Mouse (Mus musculus): ENCODE data around the gene Ahnak. TPM values are rescaled to one million over a fixed set of nuclear protein-coding genes. Genes with fewer than 3 reads are reported as not detected.

Gene Ahnak
- polyA plus RNA-seq, 1 experiment from 2014 or later, result 31.0 TPM

DNA sequence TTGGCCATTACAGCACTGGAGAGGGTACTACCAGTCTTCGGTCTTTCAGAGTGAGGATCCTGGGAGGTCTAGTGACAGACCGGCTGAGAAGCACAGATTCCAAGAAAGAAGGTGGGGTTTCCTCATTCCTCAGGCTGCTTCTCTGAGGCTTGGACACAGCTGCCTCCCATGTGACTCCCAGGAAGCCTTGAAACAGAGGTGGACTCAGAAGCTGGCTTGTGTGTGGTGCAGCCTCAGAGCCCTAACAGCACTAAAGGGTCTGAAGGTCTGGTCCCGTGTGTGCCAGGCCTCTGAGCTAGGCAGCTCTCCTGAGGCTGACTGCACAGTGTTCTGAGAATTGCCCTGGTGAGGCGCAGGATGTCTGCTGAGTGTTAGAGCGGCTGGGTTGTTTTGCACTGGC, 117.0 kb downstream of the Ahnak start:
- no peaks in the 10 kb centered on the region for H3K27me3 ChIP-seq (ENCODE audit: control insufficient read depth, insufficient read depth, low read depth, low read length)
- peaks cover 16% of the 10 kb centered on the region for H3K4me1 ChIP-seq (replicated peaks; ENCODE audit: control insufficient read depth, insufficient read depth, low read length)
- peak overlapping the region; percentile 29; the same call in 1 of the 2 replicates for H3K9ac ChIP-seq (ENCODE audit: low read length)
- peak overlapping the region; percentile 67 for H3K27ac ChIP-seq (ENCODE audit: low read length)
- H3K9me3 ChIP-seq (ENCODE audit: control insufficient read depth, low read length), result no peaks in the 10 kb centered on the region
- ATAC-seq (ENCODE audit: low read depth), result 0 out of 2 replicates have a peak, but pooled peaks have one; percentile 10
- WGBS, result 37% methylated on average over 5 of the region's 5 CpGs
- H3K36me3 ChIP-seq (ENCODE audit: control insufficient read depth, insufficient read depth, low read length), result no peaks in the 10 kb centered on the region
- no peak overlapping the region for H3K4me3 ChIP-seq (ENCODE audit: low read length)
- no peak overlapping the region for H3K4me2 ChIP-seq (ENCODE audit: low read depth, low read length)

DNA sequence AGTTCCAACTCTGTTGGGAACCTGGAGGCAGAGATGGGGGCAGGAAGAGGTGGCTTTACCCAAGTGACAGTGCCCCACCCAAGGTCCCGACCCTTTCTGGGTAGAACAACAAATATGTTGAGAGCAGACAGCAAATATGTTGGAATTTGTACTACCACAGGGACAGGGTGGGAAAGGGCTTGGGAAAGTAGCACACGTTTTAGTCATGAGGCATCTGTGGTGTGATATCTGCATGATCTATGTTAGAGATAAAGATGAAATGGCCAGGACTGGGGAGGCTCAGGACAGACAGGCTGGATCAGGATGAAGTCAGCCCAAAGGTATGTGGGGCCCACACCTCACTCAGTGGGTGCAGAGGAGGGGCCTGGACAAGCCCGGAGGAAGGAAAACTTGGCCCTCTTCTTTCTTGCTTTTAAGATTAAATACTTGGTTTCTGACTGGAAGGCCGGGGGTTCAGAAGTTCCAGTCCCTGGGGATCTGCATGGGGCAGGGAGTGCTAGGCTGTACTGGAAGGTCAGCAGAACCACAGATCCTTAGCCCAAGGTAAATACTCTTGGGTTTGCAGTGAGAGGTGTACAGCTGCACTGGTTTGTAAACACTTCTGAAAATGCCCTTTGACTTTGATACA, 117.8 kb downstream of the Ahnak start:
- peak overlapping the region; percentile 67 for H3K27ac ChIP-seq (ENCODE audit: low read length)
- ATAC-seq (ENCODE audit: low read depth), result peak; percentile 77
- no peaks in the 10 kb centered on the region for H3K27me3 ChIP-seq (ENCODE audit: control insufficient read depth, insufficient read depth, low read depth, low read length)
- H3K4me3 ChIP-seq (ENCODE audit: low read length), result no peak overlapping the region
- H3K4me1 ChIP-seq (replicated peaks; ENCODE audit: control insufficient read depth, insufficient read depth, low read length), result peaks cover 16% of the 10 kb centered on the region
- no peak overlapping the region for H3K4me2 ChIP-seq (ENCODE audit: low read depth, low read length)
- peak overlapping the region; percentile 44 for H3K9ac ChIP-seq (ENCODE audit: low read length)
- no peaks in the 10 kb centered on the region for H3K36me3 ChIP-seq (ENCODE audit: control insufficient read depth, insufficient read depth, low read length)
- WGBS, result 6% methylated on average over 4 of the region's 4 CpGs
- no peaks in the 10 kb centered on the region for H3K9me3 ChIP-seq (ENCODE audit: control insufficient read depth, low read length)

DNA sequence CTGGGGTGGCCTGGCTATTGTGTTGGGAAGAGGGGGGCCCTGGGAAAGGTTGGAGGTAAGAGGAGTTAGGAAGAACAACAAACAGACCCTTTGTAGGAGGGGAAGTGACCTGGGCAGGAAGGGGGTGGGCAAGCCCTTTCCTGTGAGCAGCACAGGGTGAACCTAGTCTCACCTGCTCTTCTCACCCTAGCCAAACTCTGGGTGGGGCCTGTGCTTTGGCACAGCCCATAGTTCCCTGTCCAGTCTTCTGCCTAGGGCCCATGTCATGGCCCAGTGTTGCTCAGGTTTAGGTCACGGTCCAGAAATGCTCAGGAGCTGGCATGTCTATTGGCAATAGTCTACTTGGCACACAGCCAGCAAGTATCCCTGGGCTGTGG, 118.3 kb downstream of the Ahnak start:
- Histone ChIP-seq H3K4me2 (ENCODE audit: low read depth, low read length) (no peak overlapping the region), H3K4me1 (replicated peaks; ENCODE audit: control insufficient read depth, insufficient read depth, low read length) (peaks cover 16% of the 10 kb centered on the region), H3K27ac (ENCODE audit: low read length) (peak overlapping the region; percentile 67), H3K9ac (ENCODE audit: low read length) (peak overlapping the region; percentile 44; the same call in 1 of the 2 replicates), H3K9me3 (ENCODE audit: control insufficient read depth, low read length) (no peaks in the 10 kb centered on the region), H3K27me3 (ENCODE audit: control insufficient read depth, insufficient read depth, low read depth, low read length) (no peaks in the 10 kb centered on the region), H3K4me3 (ENCODE audit: low read length) (no peak overlapping the region), H3K36me3 (ENCODE audit: control insufficient read depth, insufficient read depth, low read length) (no peaks in the 10 kb centered on the region)
- ATAC-seq (ENCODE audit: low read depth), result peak; percentile 53
- 38% methylated on average over 1 of the region's 1 CpGs for WGBS

DNA sequence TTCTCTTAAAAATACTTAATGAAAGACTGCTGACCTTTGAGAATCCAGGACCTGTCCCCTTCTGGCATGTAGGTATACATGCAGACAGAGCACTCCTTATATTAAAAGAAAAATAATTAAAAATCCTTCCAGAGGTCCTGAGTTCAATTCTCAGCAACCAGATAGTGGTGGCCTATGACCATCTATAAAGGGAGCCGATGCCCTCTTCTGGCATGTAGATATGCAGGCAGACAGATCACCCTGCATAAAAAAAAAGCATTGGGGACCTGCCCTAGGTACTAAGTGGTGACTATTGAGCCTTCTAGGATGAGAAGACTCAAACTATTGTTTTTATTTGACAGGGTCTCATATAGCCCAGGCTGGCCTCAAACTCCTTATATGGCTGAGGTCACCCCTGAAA, 119.5 kb downstream of the Ahnak start:
- no peak overlapping the region for H3K4me2 ChIP-seq (ENCODE audit: low read depth, low read length)
- ATAC-seq (ENCODE audit: low read depth), result no peak
- peaks cover 16% of the 10 kb centered on the region for H3K4me1 ChIP-seq (replicated peaks; ENCODE audit: control insufficient read depth, insufficient read depth, low read length)
- no peak overlapping the region for H3K9ac ChIP-seq (ENCODE audit: low read length)
- H3K27ac ChIP-seq (ENCODE audit: low read length), result no peak overlapping the region
- WGBS, result 88% methylated on average over 1 of the region's 1 CpGs
- H3K9me3 ChIP-seq (ENCODE audit: control insufficient read depth, low read length), result no peaks in the 10 kb centered on the region
- no peak overlapping the region for H3K4me3 ChIP-seq (ENCODE audit: low read length)
- H3K27me3 ChIP-seq (ENCODE audit: control insufficient read depth, insufficient read depth, low read depth, low read length), result no peaks in the 10 kb centered on the region
- H3K36me3 ChIP-seq (ENCODE audit: control insufficient read depth, insufficient read depth, low read length), result no peaks in the 10 kb centered on the region; the same call in 1 of the 2 replicates

DNA sequence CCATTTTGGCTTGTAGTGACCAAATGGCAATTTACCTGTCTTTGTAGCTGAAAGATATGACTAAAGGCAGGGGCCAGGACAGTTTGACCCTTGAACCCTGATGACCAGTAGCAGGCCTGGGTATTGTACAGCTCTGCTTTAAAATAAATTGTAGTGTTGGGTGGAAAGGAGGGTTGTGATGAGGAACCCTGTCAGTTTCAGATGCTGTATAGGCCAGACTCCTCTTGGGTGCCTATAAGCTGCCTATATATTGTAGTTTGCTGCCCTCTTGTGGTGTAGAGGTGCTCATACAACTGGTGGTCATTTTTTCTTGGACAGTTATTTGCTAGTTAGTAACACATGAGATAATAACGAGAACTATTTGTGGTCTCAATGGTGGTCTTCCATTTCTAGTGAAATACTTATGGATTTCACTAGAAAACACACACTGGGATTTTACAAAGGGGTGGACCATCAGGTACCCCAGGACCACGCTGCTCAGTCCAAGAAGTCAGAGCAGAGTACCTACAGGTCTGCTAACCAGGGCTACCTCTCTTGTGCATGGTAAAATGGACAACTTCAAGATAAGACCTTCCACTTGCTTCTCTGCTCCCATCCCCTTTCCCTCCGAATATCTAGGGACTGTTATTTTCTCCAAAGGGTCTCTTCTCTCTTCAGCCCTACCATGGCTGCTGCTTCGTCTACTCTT, 121.2 kb downstream of the Ahnak start:
- ATAC-seq (ENCODE audit: low read depth), result peak; percentile 40; the same call in 1 of the 2 replicates
- H3K36me3 ChIP-seq (ENCODE audit: control insufficient read depth, insufficient read depth, low read length), result no peaks in the 10 kb centered on the region; the same call in 1 of the 2 replicates
- no peak overlapping the region for H3K4me2 ChIP-seq (ENCODE audit: low read depth, low read length)
- H3K27ac ChIP-seq (ENCODE audit: low read length), result no peak overlapping the region
- 48% methylated on average over 4 of the region's 4 CpGs for WGBS
- H3K9ac ChIP-seq (ENCODE audit: low read length), result no peak overlapping the region
- H3K4me1 ChIP-seq (replicated peaks; ENCODE audit: control insufficient read depth, insufficient read depth, low read length), result peaks cover 16% of the 10 kb centered on the region
- no peaks in the 10 kb centered on the region for H3K27me3 ChIP-seq (ENCODE audit: control insufficient read depth, insufficient read depth, low read depth, low read length)
- H3K9me3 ChIP-seq (ENCODE audit: control insufficient read depth, low read length), result no peaks in the 10 kb centered on the region
- no peak overlapping the region for H3K4me3 ChIP-seq (ENCODE audit: low read length)

DNA sequence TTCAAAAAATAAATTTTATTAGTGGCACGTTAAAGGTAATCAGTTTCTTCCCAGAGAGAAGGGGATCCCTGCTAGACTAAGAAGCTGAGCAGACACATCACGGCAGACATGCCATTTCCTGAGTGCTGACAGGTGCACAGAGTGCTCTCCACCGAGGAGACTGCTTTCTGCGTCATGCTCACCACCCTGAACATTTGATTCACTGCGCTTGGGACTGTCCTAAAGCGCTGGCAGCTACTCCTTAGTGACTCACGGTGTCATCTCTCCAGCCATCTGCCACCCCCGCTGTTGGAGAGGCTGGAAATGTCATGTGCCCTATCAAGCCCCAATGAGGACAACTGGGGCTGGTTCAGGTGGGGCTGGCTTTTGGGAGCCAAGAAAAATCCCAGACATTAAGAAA, 123.0 kb downstream of the Ahnak start:
- Histone ChIP-seq H3K27me3 (ENCODE audit: control insufficient read depth, insufficient read depth, low read depth, low read length) (no peaks in the 10 kb centered on the region), H3K4me3 (ENCODE audit: low read length) (no peak overlapping the region), H3K36me3 (ENCODE audit: control insufficient read depth, insufficient read depth, low read length) (no peaks in the 10 kb centered on the region; the same call in 1 of the 2 replicates), H3K9me3 (ENCODE audit: control insufficient read depth, low read length) (no peaks in the 10 kb centered on the region), H3K9ac (ENCODE audit: low read length) (no peak overlapping the region), H3K4me1 (replicated peaks; ENCODE audit: control insufficient read depth, insufficient read depth, low read length) (peaks cover 6% of the 10 kb centered on the region), H3K4me2 (ENCODE audit: low read depth, low read length) (no peak overlapping the region), H3K27ac (ENCODE audit: low read length) (no peak overlapping the region)
- ATAC-seq (ENCODE audit: low read depth), result no peak
- 69% methylated on average over 8 of the region's 8 CpGs for WGBS

DNA sequence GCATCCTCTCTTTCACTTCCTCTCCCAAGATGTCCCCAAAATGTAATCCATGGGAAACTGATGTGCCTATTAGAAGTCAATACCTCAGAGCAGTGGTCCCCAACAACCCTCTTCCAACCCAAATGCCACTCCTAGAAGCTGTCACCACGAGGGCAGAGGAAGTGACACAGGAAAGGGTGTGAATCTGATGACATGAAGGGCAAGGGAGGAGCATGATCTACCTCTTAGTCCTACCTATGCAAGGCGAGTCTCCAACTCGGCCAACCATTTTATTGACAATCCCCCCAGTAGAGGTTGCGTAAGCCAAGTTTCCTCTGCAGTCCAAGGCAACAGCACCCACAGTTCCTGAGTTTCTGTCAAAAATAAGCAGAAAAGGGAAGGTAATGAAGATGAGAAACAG, 127.2 kb downstream of the Ahnak start:
- H3K4me3 ChIP-seq (ENCODE audit: low read length), result no peak overlapping the region
- H3K27me3 ChIP-seq (ENCODE audit: control insufficient read depth, insufficient read depth, low read depth, low read length), result no peaks in the 10 kb centered on the region
- H3K9me3 ChIP-seq (ENCODE audit: control insufficient read depth, low read length), result no peaks in the 10 kb centered on the region
- H3K27ac ChIP-seq (ENCODE audit: low read length), result no peak overlapping the region
- H3K9ac ChIP-seq (ENCODE audit: low read length), result no peak overlapping the region
- no peaks in the 10 kb centered on the region; the same call in 1 of the 2 replicates for H3K36me3 ChIP-seq (ENCODE audit: control insufficient read depth, insufficient read depth, low read length)
- no peak overlapping the region for H3K4me2 ChIP-seq (ENCODE audit: low read depth, low read length)
- no peak for ATAC-seq (ENCODE audit: low read depth)
- 73% methylated on average over 4 of the region's 4 CpGs for WGBS
- H3K4me1 ChIP-seq (replicated peaks; ENCODE audit: control insufficient read depth, insufficient read depth, low read length), result no peaks in the 10 kb centered on the region

DNA sequence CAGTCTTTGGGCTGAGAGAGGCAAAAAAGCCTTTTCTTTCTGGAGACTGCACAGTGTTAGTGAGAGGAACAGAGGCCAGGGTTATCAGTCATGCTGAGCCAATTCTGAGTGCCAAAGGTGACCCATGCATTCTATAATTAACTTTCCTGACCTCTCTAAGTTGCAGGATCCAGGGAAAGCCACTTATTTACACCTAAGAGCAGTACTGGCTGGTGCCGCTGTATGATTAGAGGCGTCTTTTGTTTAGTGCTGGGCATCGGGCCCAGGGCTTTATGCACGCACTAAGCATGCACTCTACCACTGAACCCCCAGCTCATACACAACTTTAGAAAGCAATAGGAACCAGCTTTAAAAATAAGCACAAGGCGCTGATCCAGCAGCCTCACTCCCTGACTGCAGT, 128.2 kb downstream of the Ahnak start:
- Histone ChIP-seq H3K4me2 (ENCODE audit: low read depth, low read length) (no peak overlapping the region), H3K27ac (ENCODE audit: low read length) (no peak overlapping the region), H3K36me3 (ENCODE audit: control insufficient read depth, insufficient read depth, low read length) (no peaks in the 10 kb centered on the region; the same call in 1 of the 2 replicates), H3K9me3 (ENCODE audit: control insufficient read depth, low read length) (no peaks in the 10 kb centered on the region), H3K4me1 (replicated peaks; ENCODE audit: control insufficient read depth, insufficient read depth, low read length) (no peaks in the 10 kb centered on the region), H3K4me3 (ENCODE audit: low read length) (no peak overlapping the region), H3K9ac (ENCODE audit: low read length) (no peak overlapping the region), H3K27me3 (ENCODE audit: control insufficient read depth, insufficient read depth, low read depth, low read length) (no peaks in the 10 kb centered on the region)
- no peak for ATAC-seq (ENCODE audit: low read depth)
- 66% methylated on average over 5 of the region's 5 CpGs for WGBS

DNA sequence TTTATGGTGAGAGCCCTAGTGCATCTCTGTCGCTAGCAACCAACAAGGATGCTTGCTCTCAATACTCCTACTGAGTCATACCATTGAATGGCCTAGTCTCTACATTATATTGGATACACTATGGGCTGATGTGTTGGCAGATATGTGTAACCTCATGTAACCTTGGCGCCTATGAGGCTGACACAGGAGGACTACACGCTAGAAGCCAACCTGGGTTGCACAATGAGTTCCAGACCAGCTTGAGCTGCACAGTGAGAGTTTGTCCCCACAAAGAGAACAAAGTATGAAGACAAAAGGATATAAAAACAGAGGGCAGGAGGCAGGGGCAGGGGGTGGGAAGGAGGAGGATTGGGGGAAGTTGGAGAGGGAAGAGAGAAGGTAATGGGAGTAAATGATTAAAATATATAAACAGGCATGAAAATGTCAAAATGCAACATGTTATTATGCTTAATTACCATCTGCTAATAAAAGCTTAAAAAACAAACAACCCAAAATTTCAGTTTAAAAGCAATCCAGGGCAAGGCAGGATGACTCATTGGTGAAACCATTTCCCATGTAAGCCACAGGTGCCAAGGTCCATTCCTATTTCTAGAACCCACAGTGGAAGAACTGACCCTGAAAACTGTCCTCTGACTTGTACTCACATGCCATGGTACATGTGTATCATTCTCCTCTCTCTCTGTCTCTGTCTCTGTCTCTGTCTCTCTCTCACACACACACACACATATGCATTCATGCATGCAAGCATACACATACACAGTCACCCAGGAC, 130.8 kb downstream of the Ahnak start:
- no peak for ATAC-seq (ENCODE audit: low read depth)
- no peaks in the 10 kb centered on the region for H3K27me3 ChIP-seq (ENCODE audit: control insufficient read depth, insufficient read depth, low read depth, low read length)
- no peak overlapping the region for H3K27ac ChIP-seq (ENCODE audit: low read length)
- H3K4me2 ChIP-seq (ENCODE audit: low read depth, low read length), result no peak overlapping the region
- WGBS, result 86% methylated on average over 3 of the region's 3 CpGs
- no peak overlapping the region for H3K4me3 ChIP-seq (ENCODE audit: low read length)
- H3K9me3 ChIP-seq (ENCODE audit: control insufficient read depth, low read length), result no peaks in the 10 kb centered on the region
- H3K4me1 ChIP-seq (replicated peaks; ENCODE audit: control insufficient read depth, insufficient read depth, low read length), result no peaks in the 10 kb centered on the region
- no peak overlapping the region for H3K9ac ChIP-seq (ENCODE audit: low read length)
- no peaks in the 10 kb centered on the region; the same call in 1 of the 2 replicates for H3K36me3 ChIP-seq (ENCODE audit: control insufficient read depth, insufficient read depth, low read length)

Data from lung, embryonic 16.5 days (tissue).